Mouse (Mus musculus): ENCODE results near the gene Cerkl.

Gene Cerkl

GRCm38 (mm10) chr2:79316182-79316880 is 140.3 kb downstream of the Cerkl start:
- in situ Hi-C loops (cut with MboI), result no loop called here

- in situ Hi-C loops (cut with MboI), result no loop called here
These were observed 141.5 kb downstream of the Cerkl start for GRCm38 (mm10) chr2:79315108-79315507.

DNA sequence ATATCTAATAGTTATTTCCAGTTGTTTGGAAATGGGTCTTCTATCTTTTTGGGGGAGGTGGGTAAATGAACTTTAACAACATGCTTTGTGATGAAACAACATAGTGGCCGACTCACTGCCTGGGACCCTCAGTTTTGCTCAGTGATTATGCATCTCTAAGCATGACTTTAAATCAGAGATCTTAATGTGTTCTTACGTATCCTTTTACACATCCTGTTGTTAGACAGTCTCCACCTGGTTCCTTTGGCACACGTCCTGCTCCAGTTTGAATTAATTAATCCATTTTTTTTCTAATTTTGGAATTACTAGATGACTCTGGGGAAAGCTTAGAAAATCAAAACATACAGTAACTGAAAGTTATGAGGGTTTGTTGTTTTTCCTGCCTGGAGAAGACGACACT is 144.1 kb downstream of the Cerkl start:
- in situ Hi-C loops (cut with MboI), result no loop called here

DNA sequence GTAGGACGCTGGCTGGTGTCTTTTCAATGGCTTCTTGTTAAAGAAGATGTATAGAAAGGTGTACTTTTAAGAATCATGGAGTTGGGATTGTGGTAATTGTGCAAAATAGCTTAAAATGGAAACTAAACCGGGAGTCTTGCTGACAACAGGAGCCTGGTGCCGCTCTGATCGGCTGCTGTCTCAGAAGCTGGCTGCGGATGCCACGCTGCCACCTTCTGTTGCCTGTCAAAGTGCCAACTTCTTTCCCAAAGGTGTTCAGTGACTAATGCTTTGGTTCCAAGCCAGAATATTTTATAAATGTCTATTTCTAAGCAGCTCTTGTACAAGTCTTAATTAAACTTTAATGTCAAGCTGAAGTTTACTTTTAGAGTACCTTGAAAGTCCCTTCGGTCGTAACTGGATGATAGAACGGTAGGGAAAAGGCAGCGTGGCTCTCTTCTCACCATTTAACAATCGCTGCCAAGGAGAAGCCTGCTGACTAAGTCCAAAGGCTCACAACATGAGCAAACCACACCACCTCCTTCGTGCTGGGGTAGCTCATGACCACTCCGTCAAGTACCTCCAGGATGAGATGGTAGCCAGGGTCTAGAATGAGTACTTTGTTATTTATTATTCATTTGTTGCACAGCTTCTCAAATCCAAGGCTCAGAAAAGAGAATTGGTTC is 147.0 kb downstream of the Cerkl start:
- in situ Hi-C loops (cut with MboI), result no loop called here

DNA sequence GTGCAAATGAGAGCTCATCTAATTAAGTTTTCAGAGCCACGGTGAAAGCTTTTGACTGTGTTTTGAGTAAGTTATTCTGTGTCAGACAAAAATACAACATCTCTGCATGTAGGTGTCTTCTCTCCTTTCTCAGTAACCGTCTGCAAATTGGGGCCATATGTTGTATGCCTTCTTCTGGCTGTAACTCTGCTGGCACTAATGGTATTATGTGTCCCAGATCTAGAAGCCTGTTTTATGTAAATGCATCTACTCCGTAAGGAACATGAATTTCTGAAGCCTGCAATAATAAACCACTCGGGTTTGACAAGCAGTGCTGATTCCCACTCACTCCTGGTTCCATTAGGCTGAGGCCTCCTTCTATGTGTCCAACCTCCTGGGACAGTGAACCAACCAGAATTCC is 149.0 kb downstream of the Cerkl start:
- in situ Hi-C loops (cut with MboI), result no loop called here

GRCm38 (mm10) chr2:79302398-79302797 is 154.2 kb downstream of the Cerkl start:
- in situ Hi-C loops (cut with MboI), result no loop called here

DNA sequence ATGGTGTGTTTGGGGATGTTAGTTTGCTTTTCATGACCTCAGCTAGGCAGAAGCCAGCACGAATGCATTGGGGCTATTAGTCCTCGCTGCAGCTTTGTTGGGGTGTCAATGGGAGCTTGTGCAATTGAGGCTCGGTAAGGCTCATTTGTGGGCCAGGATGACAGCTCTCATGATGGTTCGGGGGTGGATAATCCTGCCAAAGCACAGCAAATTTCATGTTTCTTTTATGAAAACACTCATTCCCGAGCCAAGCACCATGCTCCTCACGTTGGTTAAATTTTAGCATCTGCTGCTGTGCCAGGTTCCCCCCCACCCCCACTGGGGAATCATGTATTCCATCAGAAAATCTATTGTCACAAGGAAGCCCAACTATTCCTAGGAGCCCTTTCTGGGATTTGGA is 164.2 kb downstream of the Cerkl start:
- in situ Hi-C loops (cut with MboI), result no loop called here

GRCm38 (mm10) chr2:79291922-79292321 is 164.7 kb downstream of the Cerkl start:
- in situ Hi-C loops (cut with MboI), result no loop called here

DNA sequence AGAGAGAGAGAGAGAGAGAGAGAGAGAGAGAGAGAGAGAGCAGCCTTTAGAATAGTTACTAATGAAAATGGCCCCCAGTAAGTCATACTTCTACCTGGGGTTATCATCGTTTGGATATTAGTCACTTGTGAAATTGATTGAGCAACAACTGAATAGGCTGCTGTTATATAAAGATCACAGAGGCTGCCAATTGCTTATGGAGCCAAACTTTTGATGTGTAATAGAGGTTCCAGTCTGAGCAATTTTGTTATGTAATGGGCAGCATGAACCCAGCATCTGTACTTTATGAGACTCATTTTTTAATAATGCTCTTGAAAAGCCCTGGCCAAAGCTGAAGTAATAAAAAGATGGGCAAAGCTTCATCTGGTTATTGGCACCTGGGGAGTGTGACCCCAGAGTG is 166.4 kb downstream of the Cerkl start:
- in situ Hi-C loops (cut with MboI), result no loop called here

DNA sequence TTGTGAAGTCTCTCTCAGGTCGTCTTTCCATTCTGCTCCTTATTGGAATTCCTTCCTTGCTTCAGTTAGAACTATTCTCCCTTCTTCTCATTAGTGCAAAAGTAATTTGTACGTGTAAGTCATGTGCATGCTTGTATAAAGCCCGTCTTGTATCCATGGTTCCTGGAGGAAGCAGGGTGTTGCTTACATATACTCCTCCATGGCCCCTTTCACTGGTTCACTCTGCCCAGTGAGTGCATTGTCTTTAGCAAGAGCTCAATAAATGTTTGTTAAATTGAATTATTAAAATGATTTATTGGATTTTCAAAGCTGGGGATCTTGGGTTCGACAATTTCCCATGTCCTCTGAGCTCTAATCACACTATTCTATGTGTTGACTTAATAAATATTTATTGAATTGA is 172.4 kb downstream of the Cerkl start:
- in situ Hi-C loops (cut with MboI), result no loop called here

Measured in mature B cell (primary cell).